Mouse (Mus musculus) intestine, embryonic 14.5 days (tissue): ENCODE measurements around the gene Tulp4. TPM values are rescaled to one million over a fixed set of nuclear protein-coding genes. Genes with fewer than 3 reads are reported as not detected.

Experiments used
- ATAC-seq: fragments of 200-750 bp; cut with Nextera tagmentation; replicated peaks from 2 replicates; pipeline ENCODE4 v1.8.0; 2017; ENCODE audit warnings: low read depth, moderate number of reproducible peaks, moderate TSS enrichment, moderate library complexity; ENCODE audit not compliant: low FRiP score, low TSS enrichment
- DNase-seq: peaks from one replicate; pipeline ENCODE4 v3.0.0-alpha.2; 2018; ENCODE audit warnings: low spot score
- H3K27ac ChIP-seq: fragments of 300-500 bp; sonication (generic); 2 replicates; pipeline ENCODE4 v1.5.1; 2014; ENCODE audit warnings: low read depth, mild to moderate bottlenecking, control low read depth
- H3K27me3 ChIP-seq: fragments of 300-500 bp; sonication (generic); replicated peaks from 2 replicates; pipeline ENCODE4 v1.6.1; 2014; ENCODE audit warnings: low read length, control low read depth; ENCODE audit not compliant: control insufficient read depth, insufficient read depth
- H3K36me3 ChIP-seq: fragments of 300-500 bp; sonication (generic); 2 replicates; pipeline ENCODE4 v1.6.1; 2014; ENCODE audit warnings: low read length, control low read depth; ENCODE audit not compliant: control insufficient read depth, insufficient read depth
- H3K4me1 ChIP-seq: fragments of 300-500 bp; sonication (generic); replicated peaks from 2 replicates; pipeline ENCODE4 v1.6.1; 2014; ENCODE audit warnings: low read length, control low read depth, mixed read lengths; ENCODE audit not compliant: control insufficient read depth, insufficient read depth
- H3K4me2 ChIP-seq: fragments of 300-500 bp; sonication (generic); 2 replicates; pipeline ENCODE4 v1.6.1; 2014; ENCODE audit warnings: low read length
- H3K4me3 ChIP-seq: fragments of 300-500 bp; sonication (generic); 2 replicates; pipeline ENCODE4 v1.5.1; 2014; ENCODE audit warnings: low read depth, low read length, control low read depth, mixed read lengths
- H3K9ac ChIP-seq: fragments of 300-500 bp; sonication (generic); 2 replicates; pipeline ENCODE4 v1.6.1; 2014; ENCODE audit warnings: mild to moderate bottlenecking, low read length
- H3K9me3 ChIP-seq: fragments of 300-500 bp; sonication (generic); 2 replicates; pipeline ENCODE4 v1.6.1; 2016; ENCODE audit warnings: low read length, control low read depth; ENCODE audit not compliant: control insufficient read depth
- WGBS: fragments of 180-500 bp; shearing (Covaris S2); extraction: QIAGEN DNeasy Blood & Tissue Kit; methylation state at CpG from one replicate; pipeline ENCODE4 v1.1.7; 2014; 5-methylcytosine and 5-hydroxymethylcytosine counted together
- polyA plus RNA-seq: library from polyadenylated mRNA; unstranded; fragments of >200 nt; fragmentation: Nextera tagmentation; extraction: Ambion mirVana; gene quantifications from 2 replicates; pipeline ENCODE4 v1.2.1, GENCODE M21; 2014

Tulp4 gene
- polyA plus RNA-seq, 1 experiment from 2014 or later: 83.6 TPM

- no peaks in the 10 kb centered on the region for H3K36me3 ChIP-seq
- WGBS: 100% methylated on average over 1 of the region's 1 CpGs
- no peak overlapping the region for H3K27ac ChIP-seq
- H3K4me1 ChIP-seq: no peaks in the 10 kb centered on the region
- ATAC-seq (no peak), DNase-seq (no peak)
- H3K4me2 ChIP-seq: no peak overlapping the region
- no peaks in the 10 kb centered on the region for H3K9me3 ChIP-seq
- H3K27me3 ChIP-seq: no peaks in the 10 kb centered on the region
- H3K9ac ChIP-seq: no peak overlapping the region
- H3K4me3 ChIP-seq: no peak overlapping the region
Measured at GRCm38 (mm10) chr17:6162761-6163160, 56.5 kb downstream of the Tulp4 start.

DNA sequence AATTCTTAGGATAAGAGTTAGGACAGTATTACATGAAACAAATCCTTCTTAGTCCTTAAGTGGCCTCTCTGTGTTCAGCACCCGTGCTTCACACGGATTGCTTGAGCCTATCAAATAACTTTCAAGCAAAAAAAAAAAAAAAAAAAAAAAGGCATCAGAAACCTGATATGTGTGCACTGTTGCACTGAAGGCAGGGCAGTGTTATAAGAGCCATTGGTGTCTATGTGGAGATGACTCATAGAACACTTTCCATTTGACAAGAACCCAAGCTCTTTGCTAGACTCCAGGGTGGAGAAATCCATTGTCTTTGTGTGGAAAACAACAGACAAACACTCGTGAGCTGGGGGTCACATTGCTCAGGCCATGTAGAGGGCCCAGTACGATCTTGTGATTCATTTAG lies 58.7 kb downstream of the Tulp4 start:
- H3K27me3 ChIP-seq: no peaks in the 10 kb centered on the region
- no peaks in the 10 kb centered on the region for H3K36me3 ChIP-seq
- H3K27ac ChIP-seq: no peak overlapping the region
- ATAC-seq (no peak), DNase-seq (no peak)
- no peaks in the 10 kb centered on the region for H3K4me1 ChIP-seq
- 70% methylated on average over 4 of the region's 4 CpGs for WGBS
- no peak overlapping the region for H3K9ac ChIP-seq
- H3K4me3 ChIP-seq: no peak overlapping the region
- H3K4me2 ChIP-seq: no peak overlapping the region
- H3K9me3 ChIP-seq: no peaks in the 10 kb centered on the region

- DNase-seq (no peak), ATAC-seq (no peak)
- H3K9me3 ChIP-seq: 0 out of 2 replicates have a peak, but pooled peaks cover 3% of the 10 kb centered on the region
- no peak overlapping the region for H3K27ac ChIP-seq
- H3K4me3 ChIP-seq: no peak overlapping the region
- H3K4me1 ChIP-seq: 0 out of 2 replicates have a peak, but pooled peaks cover 5% of the 10 kb centered on the region
- no peak overlapping the region for H3K9ac ChIP-seq
- no peak overlapping the region for H3K4me2 ChIP-seq
- H3K36me3 ChIP-seq: peaks cover 3% of the 10 kb centered on the region; the same call in 1 of the 2 replicates
- 71% methylated on average over 7 of the region's 7 CpGs for WGBS
- H3K27me3 ChIP-seq: no peaks in the 10 kb centered on the region
Measured at GRCm38 (mm10) chr17:6172440-6172839, 66.2 kb downstream of the Tulp4 start.

- H3K4me2 ChIP-seq: no peak overlapping the region
- no peak overlapping the region for H3K4me3 ChIP-seq
- DNase-seq (peak; percentile 55), ATAC-seq (0 out of 2 replicates have a peak, but pooled peaks have one; percentile 32)
- peaks cover 10% of the 10 kb centered on the region; the same call in 1 of the 2 replicates for H3K36me3 ChIP-seq
- 0 out of 2 replicates have a peak, but pooled peaks cover 3% of the 10 kb centered on the region for H3K9me3 ChIP-seq
- H3K4me1 ChIP-seq: 0 out of 2 replicates have a peak, but pooled peaks cover 5% of the 10 kb centered on the region
- peak overlapping the region; percentile 47; the same call in 1 of the 2 replicates for H3K27ac ChIP-seq
- no peaks in the 10 kb centered on the region for H3K27me3 ChIP-seq
- WGBS: 62% methylated on average over 5 of the region's 5 CpGs
- no peak overlapping the region for H3K9ac ChIP-seq
Measured at GRCm38 (mm10) chr17:6172926-6173690, 66.9 kb downstream of the Tulp4 start.

DNA sequence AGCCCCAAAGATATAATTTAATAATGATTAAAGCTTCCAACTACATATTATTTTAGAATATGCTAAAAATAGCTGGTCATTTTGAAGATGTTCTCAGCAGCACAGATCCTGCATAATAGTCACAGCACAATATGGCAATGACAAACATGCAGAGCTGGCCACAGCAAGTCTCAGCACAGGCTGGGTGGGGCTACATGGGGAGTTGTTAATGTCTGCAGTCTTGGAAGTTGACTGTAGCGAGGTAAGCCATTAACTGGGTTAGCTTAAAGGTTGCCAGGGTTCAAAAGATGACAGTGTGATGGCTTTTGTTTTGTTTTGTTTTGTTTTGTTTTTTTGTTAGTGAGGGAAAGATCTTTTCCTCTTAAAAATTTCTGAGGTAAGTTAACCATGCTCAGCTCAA lies 68.3 kb downstream of the Tulp4 start:
- no peak for ATAC-seq
- 71% methylated on average over 1 of the region's 1 CpGs for WGBS

DNA sequence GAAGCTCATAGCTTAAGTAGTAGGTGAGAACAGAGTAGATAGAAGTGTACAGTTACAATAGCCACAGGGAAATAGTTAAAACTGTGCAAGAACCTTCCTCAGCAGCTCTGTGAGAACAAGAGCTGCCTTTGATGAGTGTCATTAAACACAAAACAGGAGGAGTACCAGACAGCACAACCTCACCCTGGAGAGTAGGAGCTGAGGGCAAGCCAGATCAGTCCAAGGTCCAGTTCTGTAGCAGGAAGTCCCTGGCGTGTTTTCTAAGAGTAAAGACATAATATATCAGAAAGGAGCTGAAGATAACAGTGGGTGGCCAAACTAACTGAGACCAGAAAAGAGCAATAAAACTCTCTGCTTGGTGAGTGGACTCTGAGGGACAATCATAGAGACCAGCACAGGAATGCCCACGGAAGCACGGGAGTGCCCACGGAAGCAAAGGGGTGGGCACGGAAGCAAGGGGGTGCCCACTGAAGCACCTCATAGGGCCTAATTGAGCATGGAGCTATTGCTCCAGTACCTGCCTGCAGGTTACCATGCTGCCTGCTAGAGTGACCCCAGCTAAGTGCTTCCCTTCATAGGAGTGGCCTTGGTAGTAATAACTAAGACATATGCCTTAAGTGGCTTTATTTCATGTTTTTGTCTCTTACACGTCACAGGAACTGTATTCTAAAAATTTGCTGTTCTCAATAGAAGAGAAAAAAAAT lies 72.5 kb downstream of the Tulp4 start:
- H3K4me3 ChIP-seq: no peak overlapping the region
- ATAC-seq (peak; percentile 84; the same call in 1 of the 2 replicates), DNase-seq (peak; percentile 59)
- H3K9ac ChIP-seq: no peak overlapping the region
- peak overlapping the region; percentile 59; the same call in 1 of the 2 replicates for H3K27ac ChIP-seq
- H3K4me1 ChIP-seq: no peaks in the 10 kb centered on the region
- no peaks in the 10 kb centered on the region for H3K27me3 ChIP-seq
- H3K36me3 ChIP-seq: peaks cover 26% of the 10 kb centered on the region
- H3K4me2 ChIP-seq: no peak overlapping the region
- WGBS: 62% methylated on average over 6 of the region's 6 CpGs
- 0 out of 2 replicates have a peak, but pooled peaks cover 3% of the 10 kb centered on the region for H3K9me3 ChIP-seq

More for the DNA sequence above, 68.3 kb downstream of the Tulp4 start:
- H3K9me3 ChIP-seq: 0 out of 2 replicates have a peak, but pooled peaks cover 3% of the 10 kb centered on the region
- peaks cover 21% of the 10 kb centered on the region for H3K36me3 ChIP-seq
- H3K4me2 ChIP-seq: no peak overlapping the region
- no peak for DNase-seq
- H3K27me3 ChIP-seq: no peaks in the 10 kb centered on the region
- no peak overlapping the region for H3K27ac ChIP-seq
- no peak overlapping the region for H3K9ac ChIP-seq
- H3K4me1 ChIP-seq: 0 out of 2 replicates have a peak, but pooled peaks cover 5% of the 10 kb centered on the region
- no peak overlapping the region for H3K4me3 ChIP-seq

GRCm38 (mm10) chr17:6179389-6179788 lies 73.2 kb downstream of the Tulp4 start:
- no peaks in the 10 kb centered on the region for H3K4me1 ChIP-seq
- ATAC-seq: no peak
- H3K27ac ChIP-seq: no peak overlapping the region
- peaks cover 26% of the 10 kb centered on the region for H3K36me3 ChIP-seq
- H3K9me3 ChIP-seq: 0 out of 2 replicates have a peak, but pooled peaks cover 3% of the 10 kb centered on the region
- whole genome bisulfite sequencing: 71% methylated on average over 4 of the region's 4 CpGs
- H3K9ac ChIP-seq: no peak overlapping the region
- DNase-seq: no peak
- no peak overlapping the region for H3K4me3 ChIP-seq
- no peak overlapping the region for H3K4me2 ChIP-seq
- no peaks in the 10 kb centered on the region for H3K27me3 ChIP-seq

DNA sequence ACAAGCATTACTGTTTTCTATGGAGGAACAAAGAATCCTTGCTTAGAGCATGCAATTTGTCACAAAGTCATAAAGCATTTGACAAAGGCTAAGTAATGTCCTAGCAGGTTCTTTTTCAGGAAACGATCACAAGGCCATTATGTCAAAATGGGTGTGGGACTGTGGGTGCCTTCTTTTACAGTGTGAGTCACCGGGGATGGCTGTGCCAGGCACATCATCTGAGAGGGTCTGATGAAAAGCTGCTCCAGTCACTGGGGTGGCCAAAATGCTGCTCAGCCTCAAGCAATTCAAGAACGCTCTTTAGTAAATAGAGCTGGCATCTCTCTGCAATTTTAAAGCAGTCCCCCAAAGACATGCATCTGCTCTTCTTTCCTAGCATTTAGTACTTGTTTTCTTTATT lies 74.2 kb downstream of the Tulp4 start:
- 70% methylated on average over 3 of the region's 3 CpGs for WGBS
- Histone ChIP-seq H3K36me3 (peaks cover 31% of the 10 kb centered on the region), H3K9ac (no peak overlapping the region), H3K4me1 (no peaks in the 10 kb centered on the region), H3K4me2 (no peak overlapping the region), H3K27ac (no peak overlapping the region), H3K27me3 (no peaks in the 10 kb centered on the region), H3K4me3 (no peak overlapping the region), H3K9me3 (0 out of 2 replicates have a peak, but pooled peaks cover 3% of the 10 kb centered on the region)
- ATAC-seq (no peak), DNase-seq (no peak)
